Mouse (Mus musculus): ENCODE results near the gene Pde2a. TPM values are rescaled to one million over a fixed set of nuclear protein-coding genes. Genes with fewer than 3 reads are reported as not detected.

Pde2a gene
- polyA plus RNA-seq, 1 experiment from 2014 or later, result 4.0 TPM

DNA sequence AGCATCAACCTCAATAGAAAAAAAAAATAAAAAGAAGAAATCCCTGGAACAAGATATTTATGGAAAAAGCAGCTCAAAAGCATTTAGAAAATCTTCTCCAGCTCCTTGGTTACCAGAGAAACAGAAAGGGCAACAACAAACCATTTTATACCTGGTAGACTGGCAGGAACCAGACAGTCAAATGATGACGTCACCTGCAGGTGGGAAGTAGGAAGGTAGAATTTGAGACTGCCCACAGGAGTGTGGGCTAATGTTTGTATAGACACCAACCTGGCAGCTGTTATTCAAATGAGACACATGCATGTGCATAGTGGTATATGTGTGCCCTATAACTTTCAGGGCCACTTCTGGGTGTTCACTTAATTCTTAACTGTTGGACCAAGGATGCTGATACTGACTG, 100.2 kb downstream of the Pde2a start:
- Histone ChIP-seq H3K9ac (no peak overlapping the region), H3K36me3 (no peaks in the 10 kb centered on the region), H3K27ac (no peak overlapping the region), H3K9me3 (replicated peaks) (no peaks in the 10 kb centered on the region), H3K4me1 (replicated peaks) (no peaks in the 10 kb centered on the region), H3K4me3 (replicated peaks) (no peak overlapping the region), H3K27me3 (no peaks in the 10 kb centered on the region), H3K4me2 (no peak overlapping the region)
- DNase-seq (no peak), ATAC-seq (ENCODE audit: low read depth) (no peak)
- 55% methylated on average over 1 of the region's 1 CpGs for WGBS (ENCODE audit: insufficient replicate concordance)

GRCm38 (mm10) chr7:101523205-101523604, 101.7 kb downstream of the Pde2a start:
- Histone ChIP-seq H3K4me1 (replicated peaks) (no peaks in the 10 kb centered on the region), H3K36me3 (no peaks in the 10 kb centered on the region), H3K27me3 (no peaks in the 10 kb centered on the region), H3K27ac (no peak overlapping the region), H3K9ac (no peak overlapping the region), H3K4me2 (no peak overlapping the region), H3K4me3 (replicated peaks) (no peak overlapping the region), H3K9me3 (replicated peaks) (no peaks in the 10 kb centered on the region)
- ATAC-seq (ENCODE audit: low read depth) (no peak), DNase-seq (no peak)
- 37% methylated on average over 2 of the region's 2 CpGs for WGBS (ENCODE audit: insufficient replicate concordance)

GRCm38 (mm10) chr7:101526484-101526883, 105.0 kb downstream of the Pde2a start:
- 52% methylated on average over 7 of the region's 7 CpGs for WGBS (ENCODE audit: insufficient replicate concordance)
- DNase-seq, result no peak
- ATAC-seq (ENCODE audit: low read depth), result no peak
- H3K4me2 ChIP-seq, result no peak overlapping the region
- no peak overlapping the region for H3K4me3 ChIP-seq (replicated peaks)
- H3K36me3 ChIP-seq, result no peaks in the 10 kb centered on the region
- no peaks in the 10 kb centered on the region for H3K9me3 ChIP-seq (replicated peaks)
- no peak overlapping the region for H3K27ac ChIP-seq
- H3K9ac ChIP-seq, result no peak overlapping the region
- H3K27me3 ChIP-seq, result no peaks in the 10 kb centered on the region
- H3K4me1 ChIP-seq (replicated peaks), result no peaks in the 10 kb centered on the region

- H3K27me3 ChIP-seq, result no peaks in the 10 kb centered on the region
- H3K9me3 ChIP-seq (replicated peaks), result no peaks in the 10 kb centered on the region
- no peak overlapping the region for H3K27ac ChIP-seq
- H3K9ac ChIP-seq, result no peak overlapping the region
- no peaks in the 10 kb centered on the region for H3K36me3 ChIP-seq
- WGBS (ENCODE audit: insufficient replicate concordance), result 28% methylated on average over 5 of the region's 5 CpGs
- no peak overlapping the region for H3K4me3 ChIP-seq (replicated peaks)
- no peak for DNase-seq
- no peak overlapping the region for H3K4me2 ChIP-seq
- no peak for ATAC-seq (ENCODE audit: low read depth)
- H3K4me1 ChIP-seq (replicated peaks), result no peaks in the 10 kb centered on the region
Measured at GRCm38 (mm10) chr7:101534428-101534827, 112.9 kb downstream of the Pde2a start.

DNA sequence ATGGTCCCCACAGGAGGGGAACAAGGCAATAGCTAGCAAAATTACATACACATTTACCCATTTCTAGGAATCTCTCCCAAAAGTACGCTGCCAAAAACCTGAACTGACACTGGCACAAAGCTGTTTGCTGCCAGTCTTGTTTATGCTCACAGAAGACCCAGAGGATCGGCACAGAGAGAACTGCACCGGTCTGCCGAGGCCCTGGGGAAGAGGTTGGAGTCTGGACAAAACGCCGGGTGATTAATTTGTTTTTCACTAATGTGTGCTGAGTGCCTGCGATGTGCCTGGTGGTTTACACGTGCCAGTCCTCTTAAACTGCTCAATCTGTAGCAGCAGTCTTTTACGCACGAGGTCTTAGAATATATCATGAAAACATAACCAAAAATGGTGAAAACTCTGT, 113.6 kb downstream of the Pde2a start:
- Histone ChIP-seq H3K4me3 (replicated peaks) (no peak overlapping the region), H3K36me3 (no peaks in the 10 kb centered on the region), H3K4me1 (replicated peaks) (no peaks in the 10 kb centered on the region), H3K9ac (no peak overlapping the region), H3K27me3 (no peaks in the 10 kb centered on the region), H3K9me3 (replicated peaks) (no peaks in the 10 kb centered on the region), H3K27ac (no peak overlapping the region), H3K4me2 (no peak overlapping the region)
- 69% methylated on average over 10 of the region's 10 CpGs for WGBS (ENCODE audit: insufficient replicate concordance)
- no peak for DNase-seq
- no peak for ATAC-seq (ENCODE audit: low read depth)

DNA sequence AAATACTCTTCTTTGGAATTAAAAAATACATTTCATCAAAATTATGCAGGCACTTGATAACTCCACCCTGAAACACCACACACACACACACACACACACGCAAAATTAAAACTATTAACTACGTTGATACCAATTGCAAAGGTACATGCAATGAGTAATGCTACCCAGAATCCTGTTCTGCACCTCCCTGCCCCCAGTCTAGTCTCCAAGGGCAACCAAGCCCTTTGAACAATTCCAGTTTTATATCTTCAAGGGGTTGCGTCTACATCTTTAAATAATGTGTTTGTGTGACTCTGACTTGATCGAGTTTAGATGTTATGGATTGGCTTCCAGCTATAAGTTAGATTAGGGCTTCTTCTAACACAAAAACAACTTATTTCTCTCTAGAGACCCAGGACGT, 114.0 kb downstream of the Pde2a start:
- Histone ChIP-seq H3K9me3 (replicated peaks) (no peaks in the 10 kb centered on the region), H3K4me2 (no peak overlapping the region), H3K27me3 (no peaks in the 10 kb centered on the region), H3K36me3 (no peaks in the 10 kb centered on the region), H3K9ac (no peak overlapping the region), H3K4me1 (replicated peaks) (no peaks in the 10 kb centered on the region), H3K27ac (no peak overlapping the region), H3K4me3 (replicated peaks) (no peak overlapping the region)
- no peak for ATAC-seq (ENCODE audit: low read depth)
- 67% methylated on average over 5 of the region's 5 CpGs for WGBS (ENCODE audit: insufficient replicate concordance)
- no peak for DNase-seq

- H3K4me2 ChIP-seq, result no peak overlapping the region
- H3K9me3 ChIP-seq (replicated peaks), result no peaks in the 10 kb centered on the region
- no peak overlapping the region for H3K9ac ChIP-seq
- no peak for DNase-seq
- no peak overlapping the region for H3K27ac ChIP-seq
- no peak overlapping the region for H3K4me3 ChIP-seq (replicated peaks)
- no peaks in the 10 kb centered on the region for H3K4me1 ChIP-seq (replicated peaks)
- no peaks in the 10 kb centered on the region for H3K36me3 ChIP-seq
- no peaks in the 10 kb centered on the region for H3K27me3 ChIP-seq
- 35% methylated on average over 8 of the region's 8 CpGs for WGBS (ENCODE audit: insufficient replicate concordance)
- ATAC-seq (ENCODE audit: low read depth), result no peak
Measured at GRCm38 (mm10) chr7:101537541-101537940, 116.0 kb downstream of the Pde2a start.

- ATAC-seq (ENCODE audit: low read depth) (no peak), DNase-seq (no peak)
- Histone ChIP-seq H3K4me3 (replicated peaks) (no peak overlapping the region), H3K4me2 (no peak overlapping the region), H3K9me3 (replicated peaks) (no peaks in the 10 kb centered on the region), H3K27me3 (no peaks in the 10 kb centered on the region), H3K9ac (no peak overlapping the region), H3K36me3 (no peaks in the 10 kb centered on the region), H3K27ac (no peak overlapping the region), H3K4me1 (replicated peaks) (no peaks in the 10 kb centered on the region)
- 41% methylated on average over 14 of the region's 14 CpGs for WGBS (ENCODE audit: insufficient replicate concordance)
Measured at GRCm38 (mm10) chr7:101538141-101538933, 116.8 kb downstream of the Pde2a start.

DNA sequence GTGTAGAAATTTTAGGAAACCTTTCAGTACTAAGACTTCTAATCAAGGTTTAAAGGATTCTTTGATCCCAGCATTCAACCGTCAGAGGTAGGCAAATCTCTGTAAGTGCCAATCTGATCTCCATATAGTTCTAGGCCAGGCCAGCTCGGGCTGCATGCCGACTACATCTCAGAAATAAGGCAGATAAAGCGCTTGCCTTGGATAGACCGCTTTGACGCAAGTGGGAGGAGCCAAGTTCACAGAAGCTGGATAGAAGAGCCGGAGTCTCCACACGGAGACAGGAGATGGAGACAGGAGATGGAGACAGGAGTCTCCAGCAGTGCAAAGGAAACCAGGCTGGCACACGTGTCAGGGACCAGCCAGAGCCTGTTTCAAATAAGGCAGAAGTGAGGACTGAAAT, 118.3 kb downstream of the Pde2a start:
- H3K27ac ChIP-seq, result no peak overlapping the region
- H3K36me3 ChIP-seq, result no peaks in the 10 kb centered on the region
- H3K9ac ChIP-seq, result no peak overlapping the region
- WGBS (ENCODE audit: insufficient replicate concordance), result 30% methylated on average over 9 of the region's 9 CpGs
- ATAC-seq (ENCODE audit: low read depth) (no peak), DNase-seq (no peak)
- H3K9me3 ChIP-seq (replicated peaks), result no peaks in the 10 kb centered on the region
- H3K4me1 ChIP-seq (replicated peaks), result no peaks in the 10 kb centered on the region
- H3K27me3 ChIP-seq, result no peaks in the 10 kb centered on the region
- H3K4me2 ChIP-seq, result no peak overlapping the region
- H3K4me3 ChIP-seq (replicated peaks), result no peak overlapping the region

- Histone ChIP-seq H3K4me1 (replicated peaks) (no peaks in the 10 kb centered on the region), H3K9me3 (replicated peaks) (no peaks in the 10 kb centered on the region), H3K27me3 (no peaks in the 10 kb centered on the region), H3K27ac (no peak overlapping the region), H3K36me3 (no peaks in the 10 kb centered on the region), H3K4me3 (replicated peaks) (no peak overlapping the region), H3K4me2 (no peak overlapping the region), H3K9ac (no peak overlapping the region)
- 32% methylated on average over 5 of the region's 5 CpGs for WGBS (ENCODE audit: insufficient replicate concordance)
- DNase-seq (no peak), ATAC-seq (ENCODE audit: low read depth) (no peak)
Measured at GRCm38 (mm10) chr7:101540684-101541083, 119.2 kb downstream of the Pde2a start.

DNA sequence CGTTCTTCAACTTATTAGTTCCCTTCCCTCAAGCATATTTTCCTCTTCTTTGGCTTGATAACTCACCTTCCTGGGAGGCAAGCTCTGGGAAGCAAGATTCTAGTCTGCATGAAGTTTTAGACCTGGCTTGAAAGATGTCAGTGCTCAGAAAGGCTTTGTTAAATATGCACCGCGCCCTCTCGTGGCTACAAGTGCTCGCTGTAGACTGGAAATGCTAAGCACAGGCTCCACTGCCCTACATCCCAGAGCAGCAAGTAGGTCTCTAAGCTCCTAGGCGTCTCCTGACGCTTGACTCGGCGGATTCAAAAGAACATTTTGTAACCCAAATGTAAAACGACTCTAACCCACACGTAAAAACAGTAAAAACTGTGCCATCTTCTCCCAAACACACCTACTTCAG, 119.6 kb downstream of the Pde2a start:
- Histone ChIP-seq H3K27ac (no peak overlapping the region), H3K4me2 (no peak overlapping the region), H3K9me3 (replicated peaks) (no peaks in the 10 kb centered on the region), H3K9ac (no peak overlapping the region), H3K4me1 (replicated peaks) (no peaks in the 10 kb centered on the region), H3K36me3 (no peaks in the 10 kb centered on the region), H3K27me3 (no peaks in the 10 kb centered on the region), H3K4me3 (replicated peaks) (no peak overlapping the region)
- ATAC-seq (ENCODE audit: low read depth), result no peak
- 3% methylated on average over 11 of the region's 11 CpGs for WGBS (ENCODE audit: insufficient replicate concordance)
- no peak for DNase-seq

DNA sequence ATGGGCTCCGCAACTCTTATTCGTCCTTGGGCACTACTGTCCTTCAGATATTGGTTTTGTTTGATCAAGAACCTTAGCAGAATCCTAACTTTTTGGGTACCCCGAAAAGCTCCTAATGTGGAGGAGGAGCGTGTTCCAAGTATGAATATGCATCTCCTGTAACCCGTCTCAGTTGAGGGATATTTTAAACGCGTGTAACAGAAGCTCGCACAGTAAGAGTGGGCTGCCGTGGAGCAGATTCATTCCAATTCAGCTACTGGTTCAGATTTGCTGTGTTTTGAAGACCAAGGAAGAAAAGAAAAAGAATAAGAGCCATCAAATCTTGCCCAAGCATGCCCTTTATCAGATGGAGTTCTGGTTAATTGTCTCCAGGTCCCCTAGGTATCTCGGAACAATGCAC, 120.2 kb downstream of the Pde2a start:
- no peak overlapping the region for H3K4me3 ChIP-seq (replicated peaks)
- H3K4me2 ChIP-seq, result no peak overlapping the region
- DNase-seq (no peak), ATAC-seq (ENCODE audit: low read depth) (no peak)
- H3K36me3 ChIP-seq, result no peaks in the 10 kb centered on the region
- H3K27ac ChIP-seq, result no peak overlapping the region
- no peaks in the 10 kb centered on the region for H3K4me1 ChIP-seq (replicated peaks)
- H3K27me3 ChIP-seq, result no peaks in the 10 kb centered on the region
- H3K9ac ChIP-seq, result no peak overlapping the region
- no peaks in the 10 kb centered on the region for H3K9me3 ChIP-seq (replicated peaks)
- WGBS (ENCODE audit: insufficient replicate concordance), result 71% methylated on average over 10 of the region's 10 CpGs
